Mouse (Mus musculus) erythroblast, embryonic 14.5 days (primary cell): ENCODE measurements around the gene Car4.

ENCODE experiments used
- GATA1 ChIP-seq: IDR thresholded peaks from 2 replicates; pipeline ENCODE4 v1.6.1; 2012; ENCODE audit warnings: low read length, inconsistent platforms, mixed read lengths
- TAL1 ChIP-seq: IDR thresholded peaks from 3 replicates; pipeline ENCODE4 v1.6.1; 2012; ENCODE audit warnings: low read length, inconsistent platforms, mixed read lengths

- TF ChIP-seq GATA1, result no peak
- TF ChIP-seq TAL1, result no peak
These were observed at the start of gene Car4 for GRCm38 (mm10) chr11:84957591-84958270.
